Mouse (Mus musculus) midbrain, postnatal 0 days (tissue): ENCODE measurements around the gene Dennd4b. TPM values are rescaled to one million over a fixed set of nuclear protein-coding genes. Genes with fewer than 3 reads are reported as not detected.

Experiments
- ATAC-seq: fragments of 200-750 bp; cut with Nextera tagmentation; 2 replicates; pipeline ENCODE4 v1.8.0; 2017; ENCODE audit warnings: moderate number of reproducible peaks, mild to moderate bottlenecking, moderate TSS enrichment, moderate library complexity; ENCODE audit not compliant: low FRiP score
- DNase-seq: peaks from one replicate; pipeline ENCODE4 v3.0.0-alpha.2; 2015; ENCODE audit warnings: low spot score
- H3K27ac ChIP-seq: fragments of 300-500 bp; sonication (generic); 2 replicates; pipeline ENCODE4 v1.5.1; 2014; ENCODE audit warnings: low read depth, mild to moderate bottlenecking, low read length, mixed read lengths
- H3K27me3 ChIP-seq: fragments of 300-500 bp; sonication (generic); 2 replicates; pipeline ENCODE4 v1.6.1; 2014; ENCODE audit warnings: low read length, control low read depth, mixed read lengths; ENCODE audit not compliant: insufficient read depth
- H3K36me3 ChIP-seq: fragments of 300-500 bp; sonication (generic); 2 replicates; pipeline ENCODE4 v1.6.1; 2014; ENCODE audit warnings: low read length, control low read depth, mixed read lengths; ENCODE audit not compliant: insufficient read depth
- H3K4me1 ChIP-seq: fragments of 300-500 bp; sonication (generic); 2 replicates; pipeline ENCODE4 v1.6.1; 2014; ENCODE audit warnings: mild to moderate bottlenecking, control low read depth, antibody characterized with exemption, low read length, mixed read lengths; ENCODE audit not compliant: insufficient read depth
- H3K4me2 ChIP-seq: fragments of 300-500 bp; sonication (generic); 2 replicates; pipeline ENCODE4 v1.6.1; 2014; ENCODE audit warnings: low read depth, mild to moderate bottlenecking, low read length, mixed read lengths; ENCODE audit not compliant: poor library complexity, severe bottlenecking
- H3K4me3 ChIP-seq: fragments of 300-500 bp; sonication (generic); 2 replicates; pipeline ENCODE4 v1.5.1; 2014; ENCODE audit warnings: low read depth, mild to moderate bottlenecking, low read length, moderate library complexity
- H3K9ac ChIP-seq: fragments of 300-500 bp; sonication (generic); replicated peaks from 2 replicates; pipeline ENCODE4 v1.6.1; 2014; ENCODE audit warnings: mild to moderate bottlenecking, low read length, moderate library complexity, mixed read lengths; ENCODE audit not compliant: poor library complexity, severe bottlenecking
- H3K9me3 ChIP-seq: fragments of 300-500 bp; sonication (generic); 2 replicates; pipeline ENCODE4 v1.6.1; 2016; ENCODE audit warnings: low read length, control low read depth
- CTCF ChIP-seq: IDR thresholded peaks from 2 replicates; pipeline ENCODE4 v1.5.1; 2016; ENCODE audit warnings: antibody characterized with exemption, mild to moderate bottlenecking
- WGBS: fragments of 180-500 bp; shearing (Covaris S2); extraction: QIAGEN DNeasy Blood & Tissue Kit; methylation state at CpG from one replicate; pipeline ENCODE4 v1.1.7; 2014; 5-methylcytosine and 5-hydroxymethylcytosine counted together
- polyA plus RNA-seq: library from polyadenylated mRNA; unstranded; fragments of >200 nt; fragmentation: Nextera tagmentation; extraction: Ambion mirVana; gene quantifications from 2 replicates; pipeline ENCODE4 v1.2.1, GENCODE M21; 2015
- total RNA-seq: library from RNA; depleted of rRNA; stranded (reverse); fragments of >200 nt; gene quantifications from 2 replicates; pipeline ENCODE4 v1.2.3, GENCODE M21; 2014

Gene Dennd4b
- total and polyA plus RNA-seq, 2 experiments from 2014 or later: 6.9 to 34.6 TPM

DNA sequence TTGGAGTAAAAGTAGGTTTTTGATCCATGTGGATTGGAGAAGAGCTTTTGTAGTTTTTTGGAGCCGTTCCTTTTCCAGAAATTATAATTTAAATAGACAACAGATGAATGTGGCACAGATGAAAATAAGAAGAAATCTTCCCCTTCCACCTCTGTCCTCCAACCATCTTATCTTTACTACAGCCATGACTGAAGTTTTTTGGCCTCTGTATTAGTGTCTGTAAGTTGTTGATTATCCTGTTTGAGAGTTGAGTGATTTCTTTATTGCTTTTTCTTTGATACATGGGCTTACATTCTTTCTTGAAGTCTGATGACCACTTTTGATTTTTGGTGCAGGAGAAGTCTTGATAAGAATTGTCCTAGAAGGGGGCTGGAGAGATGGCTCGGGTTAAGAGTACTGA, 29.7 kb downstream of the Dennd4b start:
- 70% methylated on average over 2 of the region's 2 CpGs for WGBS
- Histone ChIP-seq H3K27ac (no peak overlapping the region), H3K4me1 (peaks cover 10% of the 10 kb centered on the region; the same call in 1 of the 2 replicates), H3K9me3 (no peaks in the 10 kb centered on the region), H3K9ac (no peak overlapping the region), H3K36me3 (no peaks in the 10 kb centered on the region), H3K4me3 (peak overlapping the region; percentile 85), H3K4me2 (peak overlapping the region; percentile 89), H3K27me3 (no peaks in the 10 kb centered on the region)
- DNase-seq: no peak
- ATAC-seq: no peak
- TF ChIP-seq CTCF: no peak

GRCm38 (mm10) chr3:90305801-90306200, 40.8 kb downstream of the Dennd4b start:
- no peak overlapping the region for H3K4me3 ChIP-seq
- ATAC-seq (no peak), DNase-seq (no peak)
- H3K36me3 ChIP-seq: no peaks in the 10 kb centered on the region
- H3K27ac ChIP-seq: no peak overlapping the region
- 86% methylated on average over 3 of the region's 3 CpGs for WGBS
- no peak overlapping the region for H3K4me2 ChIP-seq
- no peak for TF ChIP-seq CTCF
- H3K4me1 ChIP-seq: peaks cover 3% of the 10 kb centered on the region; the same call in 1 of the 2 replicates
- no peaks in the 10 kb centered on the region for H3K27me3 ChIP-seq
- no peaks in the 10 kb centered on the region for H3K9me3 ChIP-seq
- no peak overlapping the region for H3K9ac ChIP-seq

DNA sequence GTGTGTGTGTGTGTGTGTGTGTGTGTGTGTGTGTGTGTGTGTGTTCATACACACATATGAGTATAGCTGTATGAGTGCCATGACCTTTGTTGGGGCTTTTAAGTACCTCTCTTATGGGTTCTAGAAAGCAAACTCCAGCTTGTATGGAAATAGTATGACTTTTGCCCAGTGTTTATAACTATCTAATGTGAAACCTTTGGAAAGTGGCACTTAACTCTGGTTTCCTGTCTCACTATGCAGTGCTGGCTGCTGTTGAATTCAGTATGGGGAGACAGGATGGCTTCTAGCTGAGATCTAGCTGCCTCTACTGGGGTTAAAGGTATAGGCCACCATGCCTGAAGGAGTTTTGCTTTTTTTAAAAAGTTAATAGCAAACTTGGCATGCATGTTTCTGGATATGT, 44.6 kb downstream of the Dennd4b start:
- H3K9ac ChIP-seq: no peak overlapping the region
- DNase-seq: no peak
- H3K9me3 ChIP-seq: no peaks in the 10 kb centered on the region
- peaks cover 3% of the 10 kb centered on the region; the same call in 1 of the 2 replicates for H3K4me1 ChIP-seq
- no peak for ATAC-seq
- no peak overlapping the region for H3K27ac ChIP-seq
- H3K36me3 ChIP-seq: no peaks in the 10 kb centered on the region
- no peaks in the 10 kb centered on the region for H3K27me3 ChIP-seq
- H3K4me2 ChIP-seq: no peak overlapping the region
- no peak overlapping the region for H3K4me3 ChIP-seq
- TF ChIP-seq CTCF: no peak

GRCm38 (mm10) chr3:90313367-90313766, 48.4 kb downstream of the Dennd4b start:
- Histone ChIP-seq H3K27ac (no peak overlapping the region), H3K4me2 (no peak overlapping the region), H3K36me3 (no peaks in the 10 kb centered on the region), H3K27me3 (no peaks in the 10 kb centered on the region), H3K9me3 (no peaks in the 10 kb centered on the region), H3K4me1 (no peaks in the 10 kb centered on the region), H3K4me3 (no peak overlapping the region), H3K9ac (no peak overlapping the region)
- no peak for ATAC-seq
- no peak for DNase-seq
- TF ChIP-seq CTCF: peak; percentile 37

- Histone ChIP-seq H3K27ac (no peak overlapping the region), H3K4me1 (no peaks in the 10 kb centered on the region), H3K9me3 (no peaks in the 10 kb centered on the region), H3K27me3 (no peaks in the 10 kb centered on the region), H3K36me3 (no peaks in the 10 kb centered on the region), H3K9ac (no peak overlapping the region), H3K4me2 (no peak overlapping the region), H3K4me3 (no peak overlapping the region)
- no peak for TF ChIP-seq CTCF
- DNase-seq (no peak), ATAC-seq (no peak)
These were observed 49.3 kb downstream of the Dennd4b start for GRCm38 (mm10) chr3:90314241-90314640.

GRCm38 (mm10) chr3:90322289-90322688, 57.3 kb downstream of the Dennd4b start:
- WGBS: 25% methylated on average over 6 of the region's 6 CpGs
- Histone ChIP-seq H3K27ac (peak overlapping the region; percentile 77), H3K4me2 (peak overlapping the region; percentile 38), H3K36me3 (no peaks in the 10 kb centered on the region), H3K9ac (peak overlapping the region; percentile 42), H3K4me3 (peak overlapping the region; percentile 10; the same call in 1 of the 2 replicates), H3K9me3 (no peaks in the 10 kb centered on the region), H3K27me3 (no peaks in the 10 kb centered on the region), H3K4me1 (no peaks in the 10 kb centered on the region)
- ATAC-seq (peak; percentile 77), DNase-seq (peak; percentile 42)
- no peak for TF ChIP-seq CTCF
